Mouse (Mus musculus): ENCODE data around the gene Mrgprb1. TPM values are rescaled to one million over a fixed set of nuclear protein-coding genes. Genes with fewer than 3 reads are reported as not detected.

The Mrgprb1 gene
- polyA plus RNA-seq (2017; shearing (Covaris generic)): not detected

GRCm38 (mm10) chr7:48456242-48456641 is at the start of gene Mrgprb1:
Gene Mrgprb1, minus strand, starts transcription at chr7:48456342.

GRCm38 (mm10) chr7:48499221-48499620 is 43.1 kb upstream of the Mrgprb1 start, which contains the start of gene Mrgprx2:
Gene Mrgprx2, minus strand, starts transcription at chr7:48499321.

Other genes starting within 250 kb of the Mrgprb1 start
- not detected for gene Mrgprb8, start 67.8 kb downstream of the Mrgprb1 start, polyA plus RNA-seq (2017; shearing (Covaris generic))
- not detected for gene Mrgprx2, start 43.0 kb upstream of the Mrgprb1 start, polyA plus RNA-seq (2017; shearing (Covaris generic))
- not detected for gene Mrgprb2, start 101.7 kb upstream of the Mrgprb1 start, polyA plus RNA-seq (2017; shearing (Covaris generic))
- not detected for gene Mrgprb3, start 187.5 kb upstream of the Mrgprb1 start, polyA plus RNA-seq (2017; shearing (Covaris generic))